Mouse (Mus musculus) thymus, postnatal 0 days (tissue): ENCODE data around the gene Kit. TPM values are rescaled to one million over a fixed set of nuclear protein-coding genes. Genes with fewer than 3 reads are reported as not detected.

ENCODE experiments used
- DNase-seq: peaks from one replicate; pipeline ENCODE4 v3.0.0-alpha.2; 2015; ENCODE audit warnings: low spot score
- polyA plus RNA-seq: library from polyadenylated mRNA; unstranded; fragments of >200 nt; fragmentation: Nextera tagmentation; extraction: Ambion mirVana; gene quantifications from 2 replicates; pipeline ENCODE4 v1.2.1, GENCODE M21; 2015

Gene Kit
- polyA plus RNA-seq, 1 experiment from 2014 or later, result 9.6 TPM

GRCm38 (mm10) chr5:75589552-75590346 lies 15.0 kb downstream of the Kit start:
- DNase-seq, result no peak

GRCm38 (mm10) chr5:75590961-75591360 lies 16.2 kb downstream of the Kit start:
- no peak for DNase-seq

GRCm38 (mm10) chr5:75591567-75591966 lies 16.9 kb downstream of the Kit start:
- no peak for DNase-seq

- no peak for DNase-seq
Measured at GRCm38 (mm10) chr5:75595319-75595718, 20.6 kb downstream of the Kit start.

GRCm38 (mm10) chr5:75596211-75596610 lies 21.5 kb downstream of the Kit start:
- DNase-seq, result no peak

- no peak for DNase-seq
Measured at GRCm38 (mm10) chr5:75597316-75597715, 22.6 kb downstream of the Kit start.

GRCm38 (mm10) chr5:75598491-75598890 lies 23.8 kb downstream of the Kit start:
- DNase-seq, result no peak

GRCm38 (mm10) chr5:75599991-75600390 lies 25.3 kb downstream of the Kit start:
- DNase-seq, result no peak

GRCm38 (mm10) chr5:75604238-75604637 lies 29.5 kb downstream of the Kit start:
- DNase-seq, result no peak

GRCm38 (mm10) chr5:75606898-75607297 lies 32.2 kb downstream of the Kit start:
- no peak for DNase-seq

GRCm38 (mm10) chr5:75607971-75608370 lies 33.3 kb downstream of the Kit start:
- DNase-seq, result no peak

GRCm38 (mm10) chr5:75612380-75612779 lies 37.7 kb downstream of the Kit start:
- no peak for DNase-seq

- no peak for DNase-seq
Measured at GRCm38 (mm10) chr5:75612926-75613325, 38.2 kb downstream of the Kit start.

GRCm38 (mm10) chr5:75615000-75615571 lies 40.4 kb downstream of the Kit start:
- no peak for DNase-seq

- no peak for DNase-seq
Measured at GRCm38 (mm10) chr5:75615624-75616023, 40.9 kb downstream of the Kit start.

GRCm38 (mm10) chr5:75622401-75622800 lies 47.7 kb downstream of the Kit start:
- DNase-seq, result no peak

GRCm38 (mm10) chr5:75623007-75623406 lies 48.3 kb downstream of the Kit start:
- DNase-seq, result no peak

GRCm38 (mm10) chr5:75623520-75623919 lies 48.8 kb downstream of the Kit start:
- DNase-seq, result no peak

- DNase-seq, result no peak
Measured at GRCm38 (mm10) chr5:75623993-75624706, 49.4 kb downstream of the Kit start.

GRCm38 (mm10) chr5:75625059-75625458 lies 50.3 kb downstream of the Kit start:
- DNase-seq, result no peak

GRCm38 (mm10) chr5:75626284-75626683 lies 51.6 kb downstream of the Kit start:
- no peak for DNase-seq

- DNase-seq, result no peak
Measured at GRCm38 (mm10) chr5:75626703-75627102, 52.0 kb downstream of the Kit start.
